Mouse (Mus musculus): ENCODE data around the gene Wdr25. TPM values are rescaled to one million over a fixed set of nuclear protein-coding genes. Genes with fewer than 3 reads are reported as not detected.

The Wdr25 gene
- polyA plus RNA-seq, 1 experiment = 1.9 TPM

- Histone ChIP-seq H3K4me1 (ENCODE audit: control insufficient read depth, insufficient read depth, insufficient read length, low read length) (0 out of 2 replicates have a peak, but pooled peaks cover 3% of the 10 kb centered on the region), H3K4me3 (ENCODE audit: insufficient read depth, low read depth, low read length) (no peak overlapping the region), H3K27ac (replicated peaks; ENCODE audit: low read depth, low read length) (no peak overlapping the region)
Observed at GRCm38 (mm10) chr12:108937506-108937905, 44.1 kb downstream of the Wdr25 start.

- no peak overlapping the region for H3K4me3 ChIP-seq (ENCODE audit: insufficient read depth, low read depth, low read length)
- H3K27ac ChIP-seq (replicated peaks; ENCODE audit: low read depth, low read length) = no peak overlapping the region
- H3K4me1 ChIP-seq (ENCODE audit: control insufficient read depth, insufficient read depth, insufficient read length, low read length) = 0 out of 2 replicates have a peak, but pooled peaks cover 3% of the 10 kb centered on the region
Observed at GRCm38 (mm10) chr12:108938844-108939243, 45.4 kb downstream of the Wdr25 start.

GRCm38 (mm10) chr12:108939317-108939716 is 45.9 kb downstream of the Wdr25 start:
- Histone ChIP-seq H3K4me3 (ENCODE audit: insufficient read depth, low read depth, low read length) (no peak overlapping the region), H3K27ac (replicated peaks; ENCODE audit: low read depth, low read length) (no peak overlapping the region), H3K4me1 (ENCODE audit: control insufficient read depth, insufficient read depth, insufficient read length, low read length) (0 out of 2 replicates have a peak, but pooled peaks cover 3% of the 10 kb centered on the region)

GRCm38 (mm10) chr12:108940255-108940654 is 46.8 kb downstream of the Wdr25 start:
- no peak overlapping the region for H3K4me3 ChIP-seq (ENCODE audit: insufficient read depth, low read depth, low read length)
- H3K27ac ChIP-seq (replicated peaks; ENCODE audit: low read depth, low read length) = no peak overlapping the region
- H3K4me1 ChIP-seq (ENCODE audit: control insufficient read depth, insufficient read depth, insufficient read length, low read length) = 0 out of 2 replicates have a peak, but pooled peaks cover 3% of the 10 kb centered on the region

GRCm38 (mm10) chr12:108941282-108941681 is 47.9 kb downstream of the Wdr25 start:
- Histone ChIP-seq H3K27ac (replicated peaks; ENCODE audit: low read depth, low read length) (no peak overlapping the region), H3K4me3 (ENCODE audit: insufficient read depth, low read depth, low read length) (no peak overlapping the region), H3K4me1 (ENCODE audit: control insufficient read depth, insufficient read depth, insufficient read length, low read length) (0 out of 2 replicates have a peak, but pooled peaks cover 3% of the 10 kb centered on the region)

- no peak overlapping the region for H3K4me3 ChIP-seq (ENCODE audit: insufficient read depth, low read depth, low read length)
- H3K27ac ChIP-seq (replicated peaks; ENCODE audit: low read depth, low read length) = no peak overlapping the region
- 0 out of 2 replicates have a peak, but pooled peaks cover 2% of the 10 kb centered on the region for H3K4me1 ChIP-seq (ENCODE audit: control insufficient read depth, insufficient read depth, insufficient read length, low read length)
Observed at GRCm38 (mm10) chr12:108942203-108942923, 48.9 kb downstream of the Wdr25 start.

GRCm38 (mm10) chr12:108953011-108953550 is 59.6 kb downstream of the Wdr25 start:
- H3K27ac ChIP-seq (replicated peaks; ENCODE audit: low read depth, low read length) = no peak overlapping the region
- H3K4me1 ChIP-seq (ENCODE audit: control insufficient read depth, insufficient read depth, insufficient read length, low read length) = no peaks in the 10 kb centered on the region
- H3K4me3 ChIP-seq (ENCODE audit: insufficient read depth, low read depth, low read length) = no peak overlapping the region

GRCm38 (mm10) chr12:108953838-108954237 is 60.4 kb downstream of the Wdr25 start:
- Histone ChIP-seq H3K4me3 (ENCODE audit: insufficient read depth, low read depth, low read length) (no peak overlapping the region), H3K27ac (replicated peaks; ENCODE audit: low read depth, low read length) (no peak overlapping the region), H3K4me1 (ENCODE audit: control insufficient read depth, insufficient read depth, insufficient read length, low read length) (no peaks in the 10 kb centered on the region)

- Histone ChIP-seq H3K27ac (replicated peaks; ENCODE audit: low read depth, low read length) (no peak overlapping the region), H3K4me3 (ENCODE audit: insufficient read depth, low read depth, low read length) (no peak overlapping the region), H3K4me1 (ENCODE audit: control insufficient read depth, insufficient read depth, insufficient read length, low read length) (no peaks in the 10 kb centered on the region)
Observed at GRCm38 (mm10) chr12:108954456-108954855, 61.0 kb downstream of the Wdr25 start.

GRCm38 (mm10) chr12:108958483-108958882 is 65.1 kb downstream of the Wdr25 start:
- Histone ChIP-seq H3K4me3 (ENCODE audit: insufficient read depth, low read depth, low read length) (no peak overlapping the region), H3K27ac (replicated peaks; ENCODE audit: low read depth, low read length) (no peak overlapping the region)

GRCm38 (mm10) chr12:108958991-108959638 is 65.7 kb downstream of the Wdr25 start:
- peaks cover 3% of the 10 kb centered on the region; the same call in 1 of the 2 replicates for H3K4me1 ChIP-seq (ENCODE audit: control insufficient read depth, insufficient read depth, insufficient read length, low read length)
- no peak overlapping the region for H3K4me3 ChIP-seq (ENCODE audit: insufficient read depth, low read depth, low read length)
- no peak overlapping the region for H3K27ac ChIP-seq (replicated peaks; ENCODE audit: low read depth, low read length)

More at GRCm38 (mm10) chr12:108958483-108958882, 65.1 kb downstream of the Wdr25 start:
- peaks cover 3% of the 10 kb centered on the region; the same call in 1 of the 2 replicates for H3K4me1 ChIP-seq (ENCODE audit: control insufficient read depth, insufficient read depth, insufficient read length, low read length)

GRCm38 (mm10) chr12:108959639-108960219 is 66.3 kb downstream of the Wdr25 start:
- Histone ChIP-seq H3K27ac (replicated peaks; ENCODE audit: low read depth, low read length) (no peak overlapping the region), H3K4me1 (ENCODE audit: control insufficient read depth, insufficient read depth, insufficient read length, low read length) (peaks cover 3% of the 10 kb centered on the region; the same call in 1 of the 2 replicates), H3K4me3 (ENCODE audit: insufficient read depth, low read depth, low read length) (no peak overlapping the region)

- Histone ChIP-seq H3K4me3 (ENCODE audit: insufficient read depth, low read depth, low read length) (no peak overlapping the region), H3K27ac (replicated peaks; ENCODE audit: low read depth, low read length) (no peak overlapping the region), H3K4me1 (ENCODE audit: control insufficient read depth, insufficient read depth, insufficient read length, low read length) (peaks cover 3% of the 10 kb centered on the region; the same call in 1 of the 2 replicates)
Observed at GRCm38 (mm10) chr12:108960225-108960624, 66.8 kb downstream of the Wdr25 start.

- Histone ChIP-seq H3K4me1 (ENCODE audit: control insufficient read depth, insufficient read depth, insufficient read length, low read length) (no peaks in the 10 kb centered on the region), H3K27ac (replicated peaks; ENCODE audit: low read depth, low read length) (no peak overlapping the region), H3K4me3 (ENCODE audit: insufficient read depth, low read depth, low read length) (no peak overlapping the region)
Observed at GRCm38 (mm10) chr12:108967631-108968030, 74.2 kb downstream of the Wdr25 start.

GRCm38 (mm10) chr12:108968031-108968430 is 74.6 kb downstream of the Wdr25 start:
- Histone ChIP-seq H3K27ac (replicated peaks; ENCODE audit: low read depth, low read length) (no peak overlapping the region), H3K4me3 (ENCODE audit: insufficient read depth, low read depth, low read length) (no peak overlapping the region), H3K4me1 (ENCODE audit: control insufficient read depth, insufficient read depth, insufficient read length, low read length) (no peaks in the 10 kb centered on the region)
